Mouse (Mus musculus): ENCODE results near the gene Kmt2e.
A peak's percentile ranks its signal among the peaks of the same experiment; 100 is the strongest.

The Kmt2e gene

DNA sequence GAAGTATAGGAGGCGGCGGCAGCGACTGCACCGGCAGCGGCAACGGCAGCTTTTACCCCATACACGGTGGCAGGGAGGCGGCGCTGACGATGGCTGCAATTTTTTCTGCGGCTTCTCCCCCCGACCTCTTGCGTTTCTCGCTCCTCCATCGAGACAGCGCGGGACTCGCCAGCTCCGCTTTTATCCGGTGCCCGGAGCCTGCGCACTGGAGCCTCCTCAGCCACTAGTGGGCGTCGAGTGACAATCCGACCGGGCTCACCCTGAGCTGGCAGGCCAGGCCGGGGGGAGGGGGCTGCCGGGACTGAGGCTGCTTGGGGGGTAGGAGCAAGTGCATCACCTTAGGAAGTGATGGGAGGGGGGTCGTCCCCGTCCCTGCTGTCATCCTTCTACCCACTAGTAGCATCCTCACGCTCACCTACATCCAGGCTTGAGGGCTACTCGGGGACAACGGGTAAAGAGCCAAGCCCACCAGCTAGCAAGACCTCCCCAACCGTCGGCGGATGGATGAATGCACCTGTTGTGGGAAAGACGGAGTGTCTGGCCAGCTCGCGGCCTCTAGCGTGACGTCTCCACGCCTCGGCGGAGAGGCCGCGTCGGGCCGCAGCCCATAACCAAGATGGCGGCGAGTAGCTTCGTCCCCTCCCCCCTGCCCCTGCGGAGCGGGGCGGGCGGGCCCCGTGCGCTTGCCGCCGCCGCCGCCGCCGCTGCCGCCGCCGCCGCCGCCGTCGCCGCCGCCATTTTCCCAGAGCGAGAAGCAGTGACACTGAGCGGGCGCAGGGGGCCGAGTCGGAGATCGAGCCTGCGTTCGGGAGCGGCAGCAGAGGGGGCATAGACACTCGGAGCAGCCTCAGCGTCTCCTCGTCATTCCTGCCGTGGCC is at the start of gene Kmt2e:
TSS of gene Kmt2e (plus strand) at position 722 of the 878 bp plus-strand sequence.
- peak; percentile 95 for DNase-seq (ENCODE audit: low spot score)

- no peak for DNase-seq (ENCODE audit: low spot score)
Measured at GRCm38 (mm10) chr5:23385136-23385535, 49.1 kb upstream of the Kmt2e start.

DNA sequence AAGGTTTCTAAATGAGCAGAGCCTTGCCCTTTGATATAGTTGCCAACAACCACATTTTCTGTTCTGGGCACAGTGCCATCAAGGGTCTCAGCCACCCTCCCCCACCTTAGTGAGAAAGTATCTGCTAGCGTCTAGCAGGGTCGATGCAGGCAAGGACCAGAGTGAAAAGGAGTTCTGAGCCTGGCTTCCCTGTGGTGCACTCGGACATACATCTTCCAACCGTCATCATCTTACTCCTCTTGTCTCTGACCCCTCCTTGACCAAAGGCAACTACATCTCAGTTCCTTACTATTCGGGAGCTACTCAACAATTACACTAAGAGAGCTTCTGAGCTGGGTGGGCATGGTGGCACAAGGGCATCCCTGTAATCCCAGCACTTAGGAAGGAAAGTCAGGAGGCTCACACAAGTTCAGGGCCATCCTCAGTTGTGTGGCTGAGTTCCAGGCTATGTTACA is 48.5 kb upstream of the Kmt2e start:
- no peak for DNase-seq (ENCODE audit: low spot score)

- peak; percentile 77 for DNase-seq (ENCODE audit: low spot score)
Measured at GRCm38 (mm10) chr5:23386562-23387312, 47.5 kb upstream of the Kmt2e start.

- no peak for DNase-seq (ENCODE audit: low spot score)
Measured at GRCm38 (mm10) chr5:23387313-23387666, 47.0 kb upstream of the Kmt2e start.

- no peak for DNase-seq (ENCODE audit: low spot score)
Measured at GRCm38 (mm10) chr5:23388091-23388490, 46.1 kb upstream of the Kmt2e start.

- no peak for DNase-seq (ENCODE audit: low spot score)
Measured at GRCm38 (mm10) chr5:23389601-23390305, 44.5 kb upstream of the Kmt2e start.

GRCm38 (mm10) chr5:23391714-23392113 is 42.5 kb upstream of the Kmt2e start:
- DNase-seq (ENCODE audit: low spot score), result no peak

DNA sequence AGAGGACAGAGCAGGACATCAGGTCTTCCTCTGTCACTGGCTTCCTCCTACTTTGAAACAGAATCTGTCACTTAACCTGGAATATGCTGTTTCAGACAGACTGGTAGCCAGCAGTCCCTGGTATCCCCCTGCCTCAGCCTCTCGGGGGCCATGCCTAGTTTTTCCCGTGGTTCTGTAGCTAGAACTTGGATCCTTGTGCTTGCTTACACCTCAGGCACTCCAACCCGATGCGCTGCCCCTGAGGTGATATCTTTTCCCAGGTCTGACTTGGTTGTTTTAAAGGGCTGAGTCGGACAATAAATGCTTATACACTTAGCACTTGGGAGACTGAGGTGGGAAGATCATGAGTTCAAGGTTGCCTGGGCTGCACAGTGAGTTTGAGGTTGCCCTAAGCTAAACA is 40.4 kb upstream of the Kmt2e start:
- no peak for DNase-seq (ENCODE audit: low spot score)

DNA sequence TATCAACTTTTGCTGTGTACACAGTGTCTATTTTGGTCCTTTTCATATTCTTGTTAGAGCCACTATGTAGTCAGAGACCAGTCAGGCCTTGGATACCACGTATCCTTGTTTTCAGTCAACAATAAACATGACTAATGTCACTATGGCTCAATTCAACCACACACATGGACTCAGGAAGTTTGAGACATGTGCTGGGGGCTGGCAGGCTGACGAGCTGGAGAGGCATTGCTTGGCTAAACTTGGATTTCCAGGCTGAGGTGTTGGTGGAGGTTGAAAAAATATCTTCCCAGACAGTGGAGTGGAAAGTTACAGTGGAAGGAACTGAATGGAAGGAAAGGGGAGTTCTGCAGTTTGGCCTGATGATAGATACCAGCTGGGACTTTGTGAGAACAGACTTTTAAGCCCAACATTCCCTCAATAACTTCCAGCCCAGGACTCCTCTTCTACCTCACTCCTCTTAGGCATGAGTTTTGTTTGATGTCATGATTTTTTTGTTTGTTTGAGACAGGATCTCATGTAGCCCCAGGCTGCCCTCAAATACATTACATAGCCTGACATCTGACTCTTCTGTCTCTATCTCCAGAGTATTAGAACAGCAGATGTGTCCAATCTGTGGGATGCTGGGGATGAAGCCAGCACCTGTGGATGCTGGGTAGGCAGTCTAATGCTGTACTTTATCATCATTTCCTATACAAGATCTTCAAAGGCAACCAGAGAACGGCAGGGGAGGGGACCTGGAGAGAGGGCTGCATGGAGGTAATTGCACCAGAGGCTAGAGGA is 39.7 kb upstream of the Kmt2e start:
- no peak for DNase-seq (ENCODE audit: low spot score)

DNA sequence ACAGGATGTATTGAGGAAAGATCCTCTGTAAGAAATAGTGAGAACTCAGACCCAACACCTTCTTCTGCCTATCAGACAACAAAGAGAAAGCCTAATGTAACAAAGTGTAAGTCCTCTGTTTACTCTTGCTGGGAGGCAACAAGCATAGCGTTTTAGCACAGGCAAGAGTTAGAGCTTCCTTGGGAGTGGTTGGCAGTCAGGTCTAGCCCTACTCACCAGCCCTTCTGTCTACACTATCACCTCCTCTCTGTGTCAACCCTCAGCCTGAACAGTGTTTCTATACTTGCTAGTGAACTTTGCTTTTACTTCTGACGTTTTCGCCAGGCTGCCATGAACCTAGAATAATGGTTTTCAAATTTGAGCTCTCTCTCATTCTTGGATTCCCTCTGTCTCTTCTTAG is 38.5 kb upstream of the Kmt2e start:
- DNase-seq (ENCODE audit: low spot score), result no peak

DNA sequence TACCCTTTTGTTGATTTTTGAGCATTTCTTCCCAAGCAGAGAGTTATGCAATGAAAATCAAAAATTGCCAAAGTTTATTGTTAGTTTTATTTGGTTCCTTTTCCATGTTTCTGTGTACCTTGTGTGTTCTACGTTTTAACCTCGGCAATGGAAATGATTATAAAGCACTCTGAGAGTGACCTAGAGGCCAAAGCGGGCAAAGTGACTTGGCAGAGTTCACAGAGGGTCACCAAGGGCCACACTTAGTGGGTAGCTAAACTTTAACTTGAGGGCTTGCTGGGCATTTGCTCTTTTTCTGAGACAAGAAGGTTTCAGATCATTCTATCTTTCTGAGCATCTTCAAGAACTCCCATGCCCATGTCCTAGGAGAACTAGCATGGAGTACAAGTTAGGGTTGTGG is 37.5 kb upstream of the Kmt2e start:
- DNase-seq (ENCODE audit: low spot score), result no peak

GRCm38 (mm10) chr5:23400156-23400555 is 34.1 kb upstream of the Kmt2e start:
- no peak for DNase-seq (ENCODE audit: low spot score)

- no peak for DNase-seq (ENCODE audit: low spot score)
Measured at GRCm38 (mm10) chr5:23400868-23401267, 33.4 kb upstream of the Kmt2e start.

DNA sequence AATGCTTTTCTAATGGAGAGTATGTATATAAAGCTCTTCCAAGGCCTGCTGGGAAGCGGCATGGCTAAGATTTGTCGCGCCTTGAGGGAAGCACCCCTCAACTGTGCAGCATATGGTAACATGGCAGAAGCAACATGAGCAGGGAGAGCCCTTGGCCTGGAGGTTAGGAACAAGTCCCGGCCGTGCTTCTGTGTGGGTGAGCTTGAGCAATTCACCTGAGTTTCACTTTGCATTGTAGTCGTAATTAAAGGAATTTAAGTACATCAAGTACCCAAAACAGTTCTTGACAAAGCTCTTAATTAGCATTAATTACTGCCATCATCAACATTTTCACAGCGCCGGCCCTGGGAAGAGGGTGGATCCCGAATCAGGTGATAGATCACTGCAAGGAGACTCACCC is 32.9 kb upstream of the Kmt2e start:
- DNase-seq (ENCODE audit: low spot score), result no peak

GRCm38 (mm10) chr5:23401999-23402398 is 32.2 kb upstream of the Kmt2e start:
- DNase-seq (ENCODE audit: low spot score), result no peak

DNA sequence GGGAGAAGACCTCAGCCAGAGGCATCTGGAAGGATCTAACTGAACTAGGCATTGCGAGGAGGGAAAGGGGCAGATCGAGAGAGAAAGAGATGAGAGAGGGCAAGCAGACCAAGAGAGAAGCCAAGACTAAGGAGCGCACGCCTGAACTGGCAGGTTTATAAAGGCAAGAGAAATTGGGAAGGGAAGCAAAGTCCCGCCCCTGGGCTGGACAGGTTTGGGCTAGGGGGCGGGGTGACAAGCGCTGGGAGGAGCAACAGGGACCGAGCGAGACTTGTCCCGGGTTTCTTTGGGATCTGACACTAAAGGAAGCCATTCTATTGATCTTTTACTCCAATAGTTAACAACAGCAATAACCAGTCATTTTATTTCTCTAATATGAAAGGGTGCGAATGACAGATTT is 31.1 kb upstream of the Kmt2e start:
- no peak for DNase-seq (ENCODE audit: low spot score)

DNA sequence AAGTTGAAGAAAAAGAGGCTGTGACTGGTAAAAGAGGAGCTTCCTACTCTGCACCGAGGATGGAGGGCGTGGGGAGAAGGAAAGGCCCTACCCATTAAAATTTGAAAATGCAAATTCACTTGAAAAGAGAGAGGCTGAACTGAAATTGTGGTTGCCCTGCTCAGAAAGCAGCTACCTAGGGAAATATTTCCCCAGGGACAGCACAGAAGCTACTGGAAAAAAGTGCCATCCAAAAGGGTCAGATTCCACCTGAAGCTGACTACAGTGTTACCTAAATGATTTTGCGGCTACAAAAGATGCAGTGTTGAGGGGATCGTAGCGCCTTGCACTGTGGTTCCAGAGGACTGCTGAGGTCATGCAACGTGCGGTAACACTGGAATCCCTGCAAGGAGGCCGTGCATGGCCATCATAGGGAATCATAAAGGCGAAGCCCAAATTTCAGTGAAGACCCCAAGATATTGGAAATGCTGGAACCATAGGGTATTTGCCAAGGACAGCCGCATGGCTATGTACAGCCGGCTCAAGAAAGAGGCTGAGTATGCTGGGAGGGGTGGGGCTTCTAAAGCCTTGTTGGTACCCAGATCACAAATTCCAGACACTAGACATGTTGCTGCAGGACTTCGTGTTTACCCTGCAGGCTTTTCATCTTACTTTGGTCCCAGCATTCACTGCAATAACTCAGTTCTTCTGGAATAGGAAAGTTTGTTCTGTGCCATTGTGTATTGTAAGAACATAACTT is 28.4 kb upstream of the Kmt2e start:
- DNase-seq (ENCODE audit: low spot score), result no peak

GRCm38 (mm10) chr5:23406405-23406745 is 27.9 kb upstream of the Kmt2e start:
- no peak for DNase-seq (ENCODE audit: low spot score)

- DNase-seq (ENCODE audit: low spot score), result no peak
Measured at GRCm38 (mm10) chr5:23408106-23408505, 26.1 kb upstream of the Kmt2e start.

DNA sequence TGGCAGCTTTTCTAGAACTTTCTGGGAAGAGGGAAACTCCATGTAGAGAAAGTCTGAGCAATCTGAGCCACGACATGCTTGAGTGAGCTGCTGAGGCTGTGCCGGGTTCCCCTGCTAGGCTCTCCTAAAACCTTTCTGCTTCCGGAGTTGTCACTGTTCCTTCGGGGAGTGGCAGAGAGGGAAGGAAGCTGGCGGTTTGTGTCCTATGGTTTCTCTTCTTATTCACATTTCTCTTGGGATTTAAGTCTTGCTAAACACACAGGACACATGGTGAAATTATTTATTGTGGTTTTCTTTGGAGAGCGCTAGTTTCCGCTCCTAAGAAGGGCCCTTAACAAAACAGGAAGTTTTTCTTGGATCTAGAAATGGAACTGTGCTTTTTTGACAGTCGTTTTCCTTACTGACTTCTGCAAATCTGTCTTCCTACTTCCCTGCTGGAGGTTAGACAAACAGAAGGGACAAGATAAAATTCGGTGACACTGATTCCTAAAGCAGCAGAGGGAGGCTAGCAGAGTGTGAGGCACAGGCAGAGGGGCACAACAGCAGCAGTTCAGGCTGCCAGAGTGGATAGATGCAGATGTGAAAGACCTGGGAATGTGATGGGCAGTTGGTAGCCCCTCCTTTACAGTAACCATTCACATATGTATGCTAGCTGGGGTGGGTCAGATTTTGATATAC is 24.1 kb upstream of the Kmt2e start:
- DNase-seq (ENCODE audit: low spot score), result no peak
